Mouse (Mus musculus): ENCODE data around the gene Them5.

- TF ChIP-seq CTCF (IDR thresholded peaks at IDR 0.05; ENCODE audit: insufficient read depth, low read depth, low read length): no peak
- TF ChIP-seq POLR2A (IDR thresholded peaks at IDR 0.05; ENCODE audit: insufficient read depth, low read depth, low read length): no peak
Measured at GRCm38 (mm10) chr3:94373090-94373489, 31.2 kb downstream of the Them5 start.
